Mouse (Mus musculus) thymus, postnatal 4 days (tissue): ENCODE results near the gene Sar1b.
"Not testable (repeated sequence)": the region's sequence is repeated elsewhere in the genome, so short reads cannot be mapped to it uniquely, and the experiment has no call there.

ENCODE experiments used
- DNase-seq: peaks from one replicate; pipeline ENCODE4 v3.0.0; 2021

Sar1b gene

GRCm38 (mm10) chr11:51780773-51781267 lies 17.3 kb downstream of the Sar1b start:
- DNase-seq, result no peak

- no peak for DNase-seq
Observed at GRCm38 (mm10) chr11:51782721-51783120, 19.2 kb downstream of the Sar1b start.

GRCm38 (mm10) chr11:51785926-51786325 lies 22.4 kb downstream of the Sar1b start:
- DNase-seq, result peak; percentile 84

- not testable (repeated sequence) for DNase-seq
Observed at GRCm38 (mm10) chr11:51789735-51790134, 26.2 kb downstream of the Sar1b start.

GRCm38 (mm10) chr11:51790662-51791061 lies 27.2 kb downstream of the Sar1b start:
- DNase-seq, result no peak

GRCm38 (mm10) chr11:51796272-51796671 lies 32.8 kb downstream of the Sar1b start:
- DNase-seq, result no peak

- no peak for DNase-seq
Observed at GRCm38 (mm10) chr11:51800634-51801325, 37.3 kb downstream of the Sar1b start.

GRCm38 (mm10) chr11:51805221-51805981 lies 41.9 kb downstream of the Sar1b start:
- peak; percentile 77 for DNase-seq

- no peak for DNase-seq
Observed at GRCm38 (mm10) chr11:51807108-51807879, 43.8 kb downstream of the Sar1b start.

- no peak for DNase-seq
Observed at GRCm38 (mm10) chr11:51809632-51810224, 46.2 kb downstream of the Sar1b start.

- DNase-seq, result peak; percentile 44
Observed at GRCm38 (mm10) chr11:51811230-51811629, 47.7 kb downstream of the Sar1b start.

GRCm38 (mm10) chr11:51812022-51812546 lies 48.6 kb downstream of the Sar1b start:
- DNase-seq, result no peak

- DNase-seq, result peak; percentile 99
Observed at GRCm38 (mm10) chr11:51817756-51818155, 54.3 kb downstream of the Sar1b start.

- no peak for DNase-seq
Observed at GRCm38 (mm10) chr11:51818837-51819236, 55.4 kb downstream of the Sar1b start.

GRCm38 (mm10) chr11:51819964-51820363 lies 56.5 kb downstream of the Sar1b start:
- peak; percentile 77 for DNase-seq

GRCm38 (mm10) chr11:51820861-51821260 lies 57.4 kb downstream of the Sar1b start:
- DNase-seq, result peak; percentile 93

- no peak for DNase-seq
Observed at GRCm38 (mm10) chr11:51822736-51823135, 59.2 kb downstream of the Sar1b start.

GRCm38 (mm10) chr11:51823271-51823670 lies 59.8 kb downstream of the Sar1b start:
- DNase-seq, result no peak

- no peak for DNase-seq
Observed at GRCm38 (mm10) chr11:51823963-51824753, 60.7 kb downstream of the Sar1b start.

- no peak for DNase-seq
Observed at GRCm38 (mm10) chr11:51824867-51825424, 61.5 kb downstream of the Sar1b start.
